Mouse (Mus musculus) brain, embryonic 18.5 days (tissue): ENCODE measurements around the gene Fam120a.

Experiments used
- DNase-seq: peaks from one replicate; pipeline ENCODE4 v3.0.0-alpha.2; 2012; ENCODE audit warnings: low read depth, low spot score

The Fam120a gene

DNA sequence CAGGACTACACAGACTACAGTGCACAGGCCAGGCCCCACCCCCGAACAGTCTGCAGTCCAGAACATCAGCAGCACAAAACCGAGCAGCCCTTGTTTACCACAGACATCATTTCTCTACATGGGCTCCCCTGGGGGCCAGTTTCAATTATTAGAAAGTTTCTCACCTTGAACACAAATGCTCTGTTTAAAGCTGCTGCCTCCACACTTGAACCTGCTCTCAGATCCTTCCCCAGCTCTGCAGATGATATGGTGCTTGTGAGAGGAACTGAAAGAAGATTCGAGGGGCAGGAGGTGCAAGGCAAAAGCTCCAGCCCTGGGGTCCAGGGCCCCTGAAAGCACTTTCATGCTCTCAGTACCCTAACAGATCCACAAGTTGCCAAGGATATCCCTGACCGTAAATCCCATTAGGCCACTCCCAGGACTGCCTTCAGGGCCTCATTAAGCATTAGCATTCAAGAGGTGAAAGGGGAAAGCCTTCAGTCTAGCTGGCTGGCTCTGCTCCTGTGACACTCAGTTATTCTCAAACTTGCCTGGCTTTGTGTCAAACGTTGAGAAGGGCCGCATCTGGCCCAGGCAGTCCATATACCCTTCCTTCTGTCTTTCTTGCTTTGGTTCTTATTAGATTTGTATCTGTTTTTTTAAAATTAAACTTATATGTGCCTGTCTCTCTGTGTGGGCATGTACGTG, 110.4 kb downstream of the Fam120a start:
- DNase-seq, result no peak

DNA sequence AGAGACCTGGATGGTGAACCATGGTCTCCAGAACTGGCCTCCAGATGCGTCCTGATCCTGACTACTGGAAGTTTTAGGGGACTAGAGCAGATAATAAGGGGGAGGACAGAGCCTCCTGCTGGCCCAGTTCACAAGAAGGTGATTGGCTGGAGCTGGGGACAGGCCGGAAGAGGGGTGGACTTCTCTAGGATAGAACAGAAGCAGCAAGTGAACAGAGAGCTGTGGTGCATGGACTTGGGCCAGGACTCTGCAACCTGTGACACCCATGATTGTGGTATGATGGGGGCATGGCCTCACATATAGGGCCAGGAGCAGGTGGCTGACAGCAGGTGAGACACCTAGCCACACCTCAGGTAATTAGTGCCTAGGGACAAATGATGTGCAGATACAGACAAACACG, 113.9 kb downstream of the Fam120a start:
- no peak for DNase-seq

DNA sequence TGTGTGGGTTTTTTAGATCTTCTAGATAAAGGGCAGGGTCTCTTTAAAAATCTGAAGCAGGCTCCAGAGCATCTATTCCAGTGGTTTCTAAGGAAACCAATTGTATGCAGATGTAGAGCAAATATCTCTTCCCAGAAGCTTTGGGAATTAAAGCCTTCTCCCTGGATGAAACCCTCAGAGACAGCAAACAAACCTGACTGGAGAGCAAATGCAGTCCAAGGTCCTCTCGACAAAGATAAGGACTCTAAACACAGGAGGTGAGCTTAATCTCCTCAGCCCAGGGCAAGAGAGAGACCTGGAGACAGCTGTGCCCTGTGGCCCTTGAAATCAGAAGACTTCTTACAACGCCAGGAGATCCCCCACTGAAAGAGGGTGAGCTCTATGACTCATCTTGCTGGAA, 114.3 kb downstream of the Fam120a start:
- DNase-seq, result no peak

DNA sequence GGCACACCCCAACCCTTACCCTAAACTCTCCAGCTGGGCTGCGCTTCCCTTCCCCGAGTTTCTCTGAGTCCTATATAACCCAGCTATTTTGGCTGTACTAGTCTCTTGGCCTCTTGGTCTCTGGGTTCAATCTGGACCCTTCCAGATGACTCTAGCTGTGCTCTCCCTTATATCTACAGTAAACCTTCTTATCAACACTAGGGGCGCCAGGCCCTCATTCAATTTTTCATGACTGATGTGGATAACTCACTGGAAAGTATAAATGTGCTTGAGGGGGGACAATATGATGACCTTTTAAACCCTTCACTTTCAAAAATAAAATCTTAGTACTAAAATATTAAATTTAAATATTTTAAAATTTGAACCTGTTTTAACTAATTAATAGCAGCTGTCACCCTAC, 115.0 kb downstream of the Fam120a start:
- DNase-seq, result no peak

DNA sequence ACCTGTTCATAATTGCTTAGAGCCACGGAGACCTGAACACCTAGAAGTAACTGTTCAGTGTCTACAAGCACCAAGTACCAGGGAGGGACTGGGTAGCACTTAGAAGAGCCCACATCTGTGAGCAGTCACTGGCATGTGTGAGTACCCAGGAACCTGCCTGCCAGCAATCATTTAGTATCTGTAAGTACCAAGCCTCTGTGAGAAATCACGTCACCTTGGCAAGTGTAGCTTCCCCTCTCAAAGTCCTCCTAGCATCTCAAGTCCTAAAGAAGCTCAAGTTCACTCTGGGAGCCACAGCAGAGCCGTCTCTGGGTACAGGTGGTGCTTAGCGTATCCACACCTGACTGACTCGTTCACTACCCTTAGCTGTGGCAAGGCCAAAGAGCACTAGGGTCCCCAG, 116.1 kb downstream of the Fam120a start:
- DNase-seq, result no peak

DNA sequence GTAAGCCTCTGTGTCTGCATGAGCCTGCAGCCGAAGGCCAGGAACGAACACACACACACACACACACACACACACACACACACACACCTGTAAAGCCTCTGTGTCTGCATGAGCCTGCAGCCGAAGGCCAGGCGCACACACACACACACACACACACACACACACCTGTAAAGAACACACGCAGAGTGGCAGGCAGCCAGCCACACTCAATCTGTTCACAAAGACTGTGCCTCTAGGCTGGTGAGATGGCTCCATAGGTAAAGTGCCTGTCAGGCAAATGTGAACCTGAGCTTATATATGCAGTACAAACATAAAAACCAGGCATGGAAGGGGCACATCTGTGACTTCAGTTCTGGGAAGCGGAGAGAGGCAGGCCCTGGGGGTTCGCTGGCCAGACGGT, 117.0 kb downstream of the Fam120a start:
- no peak for DNase-seq

DNA sequence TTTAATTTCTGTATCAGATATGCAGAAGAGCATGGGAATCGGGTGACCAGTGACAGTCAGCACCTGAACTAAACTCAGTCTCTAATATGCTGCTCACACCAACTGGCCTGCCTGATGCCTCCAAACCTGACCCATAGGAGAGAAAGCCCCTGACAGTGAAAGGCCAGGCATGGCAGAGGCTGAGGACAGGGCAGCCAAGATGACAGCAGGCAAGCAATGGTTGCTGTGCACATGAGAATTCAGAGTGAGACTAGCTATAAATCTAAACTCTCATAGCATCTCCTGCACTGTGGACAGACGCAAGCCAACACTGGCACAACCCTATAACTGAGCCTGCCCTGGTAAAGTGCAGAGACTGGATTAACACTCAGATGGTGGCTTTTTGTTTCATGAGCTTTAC, 117.5 kb downstream of the Fam120a start:
- no peak for DNase-seq

DNA sequence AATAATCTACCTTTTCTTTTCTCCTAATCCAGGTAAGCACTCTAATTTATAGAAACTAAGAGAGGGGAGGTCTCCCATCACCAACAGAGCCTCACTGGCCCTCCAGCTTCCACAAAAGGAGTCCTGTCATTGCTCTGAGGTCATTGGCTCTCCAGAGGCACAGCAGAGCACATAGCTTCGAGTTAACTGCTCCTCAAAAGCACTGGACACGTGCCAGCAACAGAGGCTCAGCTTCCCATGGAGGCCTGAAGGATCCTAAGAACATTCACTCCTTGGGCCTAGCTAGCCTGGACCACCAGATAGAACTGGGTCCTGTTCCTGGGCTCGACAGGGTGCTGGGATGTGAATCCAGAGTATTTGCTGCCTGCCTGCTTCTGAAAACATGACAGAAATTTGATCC, 118.7 kb downstream of the Fam120a start:
- no peak for DNase-seq

DNA sequence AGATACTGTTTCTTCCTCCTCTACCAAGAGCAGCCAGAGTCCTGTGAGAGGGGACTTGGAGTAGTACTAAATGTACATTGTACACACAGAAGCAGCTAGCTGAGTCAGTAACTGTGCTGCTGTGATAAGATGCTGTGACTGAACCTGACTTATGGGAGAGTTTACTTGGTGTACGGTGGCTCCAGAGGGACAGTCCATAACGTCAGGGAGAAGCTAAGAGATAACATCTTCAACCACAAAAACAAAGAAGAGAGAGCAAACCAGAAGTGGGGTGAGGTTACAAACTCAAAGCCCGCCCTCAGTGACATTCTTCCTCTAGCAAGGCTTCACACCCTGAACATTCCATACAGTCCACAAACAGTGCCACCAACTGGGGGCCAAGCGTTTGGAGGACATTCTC, 122.5 kb downstream of the Fam120a start:
- no peak for DNase-seq

DNA sequence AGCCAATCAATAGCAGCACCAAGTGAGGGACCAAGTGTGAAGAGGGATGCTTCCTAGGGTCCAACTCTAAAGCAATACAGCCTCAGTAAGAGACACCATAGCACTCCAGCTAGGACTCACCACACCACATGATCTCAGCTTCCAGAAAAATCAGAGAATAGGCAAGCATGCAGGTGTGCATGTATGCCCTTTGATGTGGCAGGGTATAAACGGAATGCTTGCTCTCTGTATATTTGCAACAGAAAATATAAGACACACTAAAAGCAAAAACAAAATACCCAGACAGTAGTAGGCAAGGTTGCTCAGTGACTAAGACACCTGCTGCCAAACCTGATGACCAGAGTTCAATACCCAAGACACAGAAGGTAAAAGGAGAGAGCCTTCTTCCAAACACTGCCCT, 124.3 kb downstream of the Fam120a start:
- DNase-seq, result no peak

DNA sequence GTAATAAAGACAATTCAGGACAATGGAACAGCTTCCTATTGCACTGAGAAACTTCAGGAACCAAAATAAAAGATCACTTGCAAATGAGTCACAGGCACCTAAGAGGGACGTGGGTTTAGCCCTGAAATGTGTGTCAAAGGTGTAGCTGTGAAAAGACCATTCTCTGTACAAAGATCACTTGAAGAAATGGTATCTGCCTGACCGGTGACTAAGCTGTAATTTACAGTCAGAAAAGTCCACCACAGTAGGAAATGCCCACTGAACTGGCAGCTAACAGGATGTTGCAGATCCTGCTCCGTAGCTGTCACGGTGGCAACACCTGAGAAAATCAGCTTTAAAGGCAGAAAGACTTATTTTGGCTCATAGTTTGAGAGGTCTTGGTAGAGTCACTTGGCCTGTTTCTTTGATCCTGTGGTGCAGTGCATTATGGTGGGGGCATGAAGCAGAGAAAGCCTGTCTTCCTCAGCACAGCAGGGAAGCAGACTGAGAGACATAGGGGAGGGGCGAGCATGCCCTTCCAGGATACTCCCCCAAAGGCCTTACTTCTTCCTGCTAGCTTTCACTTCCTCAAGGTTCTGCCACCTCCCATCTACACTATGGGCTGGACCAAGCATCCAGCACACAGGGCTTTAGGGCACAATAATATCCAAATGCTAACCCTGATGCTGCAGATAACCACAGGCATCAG, 125.8 kb downstream of the Fam120a start:
- no peak for DNase-seq

DNA sequence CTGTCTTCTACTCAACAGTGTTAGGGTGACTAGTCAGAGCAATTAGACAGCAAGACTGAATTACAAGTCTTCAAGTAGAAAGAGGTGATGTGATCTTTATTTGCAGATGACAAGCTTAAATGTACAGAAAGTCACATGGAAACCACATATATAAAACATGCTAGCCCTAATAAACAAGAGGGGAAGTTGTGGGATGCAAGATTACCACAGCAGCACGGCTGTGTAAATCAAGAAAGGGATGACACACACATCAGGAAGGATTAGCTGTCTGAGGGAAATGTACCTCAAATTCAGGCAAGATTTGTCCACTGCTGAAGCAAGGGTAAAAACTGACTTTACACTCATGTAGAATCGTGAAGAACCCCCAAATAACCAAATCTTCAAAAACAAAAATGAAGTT, 129.5 kb downstream of the Fam120a start:
- DNase-seq, result no peak

DNA sequence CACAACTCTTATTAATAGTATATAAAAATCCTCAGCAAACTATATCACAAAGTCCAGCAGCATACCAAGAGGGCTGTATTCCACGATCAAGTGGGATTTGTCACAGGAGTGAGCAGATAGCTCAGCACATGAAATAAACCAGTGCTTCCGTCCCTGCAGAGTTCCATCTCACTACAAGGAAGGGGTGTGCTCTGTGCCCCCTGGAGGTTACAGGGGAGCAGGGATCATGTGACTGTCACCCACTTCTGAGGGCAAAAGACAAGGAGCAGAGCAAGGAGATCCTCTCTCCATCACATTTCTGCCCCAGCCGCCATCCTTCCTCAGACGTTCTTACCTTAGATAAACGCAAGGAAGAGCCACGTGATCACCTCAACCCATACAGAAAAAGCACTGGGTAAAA, 130.3 kb downstream of the Fam120a start:
- DNase-seq, result no peak

DNA sequence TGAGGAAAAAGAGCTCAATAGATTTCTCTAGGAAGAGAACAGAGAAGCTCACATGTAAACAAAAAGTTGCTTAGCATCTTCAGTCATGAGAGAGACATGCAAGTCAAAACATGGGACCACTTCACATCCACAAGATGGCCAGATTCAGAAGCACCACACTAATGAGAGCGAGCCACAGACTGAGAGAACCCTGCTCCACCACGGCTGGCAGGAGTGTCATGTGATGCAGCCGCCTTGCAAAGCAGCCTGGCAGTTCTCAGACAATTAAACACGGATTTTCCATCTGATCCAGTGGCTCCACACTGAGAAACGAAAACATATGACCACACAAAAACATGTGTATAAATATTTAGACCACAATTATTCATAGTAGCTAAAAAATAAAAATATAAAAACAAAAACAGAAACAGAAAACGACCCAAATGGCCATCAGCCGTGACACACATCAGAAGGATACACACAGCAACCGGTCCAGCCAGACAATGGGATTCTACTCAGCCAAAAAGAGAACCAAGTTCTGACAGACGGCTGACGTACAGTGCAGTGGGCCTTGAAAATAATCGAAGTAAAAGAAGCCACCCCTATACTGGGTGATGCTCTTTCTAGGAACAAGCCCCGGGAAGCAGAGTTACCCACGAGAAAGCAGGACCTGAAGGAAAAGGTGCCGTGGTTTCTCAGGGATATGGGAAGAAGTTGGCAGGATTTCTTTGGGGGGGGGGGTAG, 137.1 kb downstream of the Fam120a start:
- DNase-seq, result no peak

DNA sequence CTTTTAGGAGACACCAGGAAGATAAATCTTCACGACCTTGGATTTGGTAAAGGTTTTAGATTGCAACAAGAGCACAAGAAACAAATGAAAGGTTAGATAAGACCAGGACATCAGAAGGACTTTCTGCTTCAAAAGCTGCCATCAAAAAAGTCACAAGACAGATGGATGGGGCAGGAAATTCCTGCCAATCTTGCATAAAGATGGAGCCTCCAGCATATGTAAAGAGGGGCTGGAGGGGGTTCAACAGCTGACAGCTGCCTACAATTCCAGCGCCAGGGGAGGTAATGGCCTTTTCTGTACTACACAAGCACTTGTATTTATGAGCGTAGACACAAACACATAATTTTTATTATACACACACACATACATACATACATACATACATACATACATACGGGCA, 138.0 kb downstream of the Fam120a start:
- DNase-seq, result no peak
